Mouse (Mus musculus): ENCODE data around the gene Setdb1. TPM values are rescaled to one million over a fixed set of nuclear protein-coding genes. Genes with fewer than 3 reads are reported as not detected.

Setdb1 gene
- total RNA-seq, 1 experiment from 2014 or later, result 27.1 TPM

Other genes with a start within 250 kb of the Setdb1 start
- 56.6 and 62.8 TPM in 2 replicates for gene Vps72, start 246.2 kb downstream of the Setdb1 start, total RNA-seq (2021)
- 1.4 TPM in 1 of 2 replicates, not detected in the other for gene Tmod4, start 232.7 kb downstream of the Setdb1 start, total RNA-seq (2021)
- gene Scnm1, start 223.2 kb downstream of the Setdb1 start, total RNA-seq (2021), result 39.8 and 43.6 TPM in 2 replicates
- gene Lysmd1, start 223.1 kb downstream of the Setdb1 start, total RNA-seq (2021), result 9.0 and 11.3 TPM in 2 replicates
- 1.7 and 7.8 TPM in 2 replicates for gene Tnfaip8l2, start 214.8 kb downstream of the Setdb1 start, total RNA-seq (2021)
- 2.8 and 5.4 TPM in 2 replicates for gene Sema6c, start 196.7 kb downstream of the Setdb1 start, total RNA-seq (2021)
- gene Gabpb2, start 139.3 kb downstream of the Setdb1 start, total RNA-seq (2021), result 22.6 and 26.4 TPM in 2 replicates
- 63.3 and 80.3 TPM in 2 replicates for gene Cdc42se1, start 128.5 kb downstream of the Setdb1 start, total RNA-seq (2021)
- 6.9 and 15.1 TPM in 2 replicates for gene Mllt11, start 125.0 kb downstream of the Setdb1 start, total RNA-seq (2021)
- not detected in 2 replicates for gene Gm128, start 115.6 kb downstream of the Setdb1 start, total RNA-seq (2021)
- gene Bnipl, start 106.0 kb downstream of the Setdb1 start, total RNA-seq (2021), result 0.19 and 0.34 TPM in 2 replicates
- gene Mindy1, start 75.9 kb downstream of the Setdb1 start, total RNA-seq (2021), result 78.9 and 104 TPM in 2 replicates
- 21.6 and 24.0 TPM in 2 replicates for gene Prune1, start 75.1 kb downstream of the Setdb1 start, total RNA-seq (2021)
- gene Anxa9, start 50.0 kb downstream of the Setdb1 start, total RNA-seq (2021), result 1.1 and 1.6 TPM in 2 replicates
- gene Cers2, start 42.4 kb downstream of the Setdb1 start, total RNA-seq (2021), result 181 and 196 TPM in 2 replicates
- gene 4930558C23Rik, start 45.6 kb upstream of the Setdb1 start, total RNA-seq (2021), result not detected in 2 replicates
- gene Arnt, start 77.2 kb upstream of the Setdb1 start, total RNA-seq (2021), result 58.4 and 62.9 TPM in 2 replicates
- gene Ctsk, start 142.1 kb upstream of the Setdb1 start, total RNA-seq (2021), result 8.4 and 11.0 TPM in 2 replicates
- gene Ctss, start 169.6 kb upstream of the Setdb1 start, total RNA-seq (2021), result 15.2 and 28.4 TPM in 2 replicates
- not detected in 2 replicates for gene Hormad1, start 202.5 kb upstream of the Setdb1 start, total RNA-seq (2021)
- gene Golph3l, start 231.7 kb upstream of the Setdb1 start, total RNA-seq (2021), result 33.6 and 35.9 TPM in 2 replicates